Mouse (Mus musculus) intestine, embryonic 16.5 days (tissue): ENCODE data around the gene Gm5108. TPM values are rescaled to one million over a fixed set of nuclear protein-coding genes. Genes with fewer than 3 reads are reported as not detected.

ENCODE experiments used
- ATAC-seq: fragments of 200-750 bp; cut with Nextera tagmentation; 2 replicates; pipeline ENCODE4 v1.8.0; 2017; ENCODE audit warnings: moderate TSS enrichment, moderate library complexity
- H3K27ac ChIP-seq: fragments of 300-500 bp; sonication (generic); 2 replicates; pipeline ENCODE4 v1.5.1; 2014; ENCODE audit warnings: mild to moderate bottlenecking, low read length
- H3K27me3 ChIP-seq: fragments of 300-500 bp; sonication (generic); replicated peaks from 2 replicates; pipeline ENCODE4 v1.6.1; 2014; ENCODE audit warnings: low read length, control low read depth, mixed read lengths; ENCODE audit not compliant: control insufficient read depth, insufficient read depth
- H3K36me3 ChIP-seq: fragments of 300-500 bp; sonication (generic); 2 replicates; pipeline ENCODE4 v1.6.1; 2014; ENCODE audit warnings: low read length, control low read depth; ENCODE audit not compliant: control insufficient read depth, insufficient read depth
- H3K4me1 ChIP-seq: fragments of 300-500 bp; sonication (generic); 2 replicates; pipeline ENCODE4 v1.6.1; 2014; ENCODE audit warnings: low read length, control low read depth, mixed read lengths; ENCODE audit not compliant: control insufficient read depth, insufficient read depth
- H3K4me2 ChIP-seq: fragments of 300-500 bp; sonication (generic); 2 replicates; pipeline ENCODE4 v1.6.1; 2014; ENCODE audit warnings: low read depth, low read length, control low read depth
- H3K4me3 ChIP-seq: fragments of 300-500 bp; sonication (generic); 2 replicates; pipeline ENCODE4 v1.5.1; 2014; ENCODE audit warnings: mild to moderate bottlenecking, low read length
- H3K9ac ChIP-seq: fragments of 300-500 bp; sonication (generic); 2 replicates; pipeline ENCODE4 v1.6.1; 2014; ENCODE audit warnings: low read depth, low read length
- H3K9me3 ChIP-seq: fragments of 300-500 bp; sonication (generic); 2 replicates; pipeline ENCODE4 v1.6.1; 2016; ENCODE audit warnings: low read length, control low read depth; ENCODE audit not compliant: control insufficient read depth
- WGBS: fragments of 180-500 bp; shearing (Covaris S2); extraction: QIAGEN DNeasy Blood & Tissue Kit; methylation state at CpG from one replicate; pipeline ENCODE4 v1.1.7; 2014; 5-methylcytosine and 5-hydroxymethylcytosine counted together
- polyA plus RNA-seq: library from polyadenylated mRNA; unstranded; fragments of >200 nt; fragmentation: Nextera tagmentation; extraction: Ambion mirVana; gene quantifications from 2 replicates; pipeline ENCODE4 v1.2.1, GENCODE M21; 2015

Gene Gm5108
- polyA plus RNA-seq, 1 experiment from 2014 or later, result not detected

- 79% methylated on average over 4 of the region's 4 CpGs for WGBS
- H3K36me3 ChIP-seq, result no peaks in the 10 kb centered on the region
- H3K9ac ChIP-seq, result no peak overlapping the region
- no peak overlapping the region for H3K27ac ChIP-seq
- H3K27me3 ChIP-seq, result no peaks in the 10 kb centered on the region
- H3K4me3 ChIP-seq, result no peak overlapping the region
- no peaks in the 10 kb centered on the region for H3K4me1 ChIP-seq
- no peak for ATAC-seq
- H3K4me2 ChIP-seq, result no peak overlapping the region
- H3K9me3 ChIP-seq, result no peaks in the 10 kb centered on the region
Observed at GRCm38 (mm10) chr5:67954097-67954496, 12.6 kb downstream of the Gm5108 start.

GRCm38 (mm10) chr5:67955486-67955885, 14.0 kb downstream of the Gm5108 start:
- Histone ChIP-seq H3K9me3 (no peaks in the 10 kb centered on the region), H3K4me3 (no peak overlapping the region), H3K36me3 (no peaks in the 10 kb centered on the region), H3K27ac (no peak overlapping the region), H3K4me1 (no peaks in the 10 kb centered on the region), H3K4me2 (no peak overlapping the region), H3K27me3 (no peaks in the 10 kb centered on the region), H3K9ac (no peak overlapping the region)
- ATAC-seq, result no peak
- WGBS, result 77% methylated on average over 7 of the region's 7 CpGs

- H3K4me2 ChIP-seq, result no peak overlapping the region
- H3K9ac ChIP-seq, result no peak overlapping the region
- no peak overlapping the region for H3K4me3 ChIP-seq
- H3K27ac ChIP-seq, result peak overlapping the region; percentile 4; the same call in 1 of the 2 replicates
- peak; percentile 94 for ATAC-seq
- H3K9me3 ChIP-seq, result no peaks in the 10 kb centered on the region
- no peaks in the 10 kb centered on the region for H3K27me3 ChIP-seq
- H3K4me1 ChIP-seq, result no peaks in the 10 kb centered on the region
- 67% methylated on average over 7 of the region's 7 CpGs for WGBS
- no peaks in the 10 kb centered on the region for H3K36me3 ChIP-seq
Observed at GRCm38 (mm10) chr5:67961708-67962629, 20.5 kb downstream of the Gm5108 start.

GRCm38 (mm10) chr5:67969536-67969935, 28.1 kb downstream of the Gm5108 start:
- H3K4me3 ChIP-seq, result no peak overlapping the region
- H3K9ac ChIP-seq, result no peak overlapping the region
- no peak overlapping the region for H3K27ac ChIP-seq
- H3K4me2 ChIP-seq, result no peak overlapping the region
- WGBS, result 79% methylated on average over 7 of the region's 7 CpGs
- no peak for ATAC-seq
- no peaks in the 10 kb centered on the region for H3K36me3 ChIP-seq
- H3K9me3 ChIP-seq, result no peaks in the 10 kb centered on the region
- no peaks in the 10 kb centered on the region for H3K4me1 ChIP-seq
- no peaks in the 10 kb centered on the region for H3K27me3 ChIP-seq

GRCm38 (mm10) chr5:67981946-67982526, 40.6 kb downstream of the Gm5108 start:
- WGBS, result 62% methylated on average over 3 of the region's 3 CpGs
- no peak overlapping the region for H3K4me3 ChIP-seq
- no peak for ATAC-seq

GRCm38 (mm10) chr5:67990426-67990825, 49.0 kb downstream of the Gm5108 start:
- Histone ChIP-seq H3K27ac (no peak overlapping the region), H3K36me3 (no peaks in the 10 kb centered on the region), H3K9me3 (no peaks in the 10 kb centered on the region), H3K27me3 (no peaks in the 10 kb centered on the region), H3K9ac (no peak overlapping the region), H3K4me2 (no peak overlapping the region), H3K4me3 (no peak overlapping the region), H3K4me1 (no peaks in the 10 kb centered on the region)
- peak; percentile 84 for ATAC-seq

More at GRCm38 (mm10) chr5:67981946-67982526, 40.6 kb downstream of the Gm5108 start:
- Histone ChIP-seq H3K9me3 (no peaks in the 10 kb centered on the region), H3K27me3 (no peaks in the 10 kb centered on the region), H3K36me3 (no peaks in the 10 kb centered on the region), H3K4me2 (no peak overlapping the region), H3K4me1 (no peaks in the 10 kb centered on the region), H3K27ac (no peak overlapping the region), H3K9ac (no peak overlapping the region)

GRCm38 (mm10) chr5:68002611-68003010, 61.1 kb downstream of the Gm5108 start:
- Histone ChIP-seq H3K36me3 (no peaks in the 10 kb centered on the region), H3K4me2 (no peak overlapping the region), H3K4me3 (no peak overlapping the region), H3K27me3 (no peaks in the 10 kb centered on the region), H3K9me3 (no peaks in the 10 kb centered on the region), H3K9ac (no peak overlapping the region), H3K4me1 (peaks cover 4% of the 10 kb centered on the region; the same call in 1 of the 2 replicates), H3K27ac (no peak overlapping the region)
- ATAC-seq, result no peak
- 94% methylated on average over 6 of the region's 6 CpGs for WGBS

- Histone ChIP-seq H3K27me3 (no peaks in the 10 kb centered on the region), H3K36me3 (no peaks in the 10 kb centered on the region), H3K4me2 (no peak overlapping the region), H3K9me3 (no peaks in the 10 kb centered on the region), H3K9ac (no peak overlapping the region), H3K4me3 (no peak overlapping the region), H3K27ac (no peak overlapping the region), H3K4me1 (peaks cover 4% of the 10 kb centered on the region; the same call in 1 of the 2 replicates)
- 62% methylated on average over 2 of the region's 2 CpGs for WGBS
- ATAC-seq, result no peak
Observed at GRCm38 (mm10) chr5:68003904-68004303, 62.4 kb downstream of the Gm5108 start.

- Histone ChIP-seq H3K4me1 (peaks cover 4% of the 10 kb centered on the region; the same call in 1 of the 2 replicates), H3K27me3 (no peaks in the 10 kb centered on the region), H3K4me2 (no peak overlapping the region), H3K9me3 (no peaks in the 10 kb centered on the region), H3K36me3 (no peaks in the 10 kb centered on the region), H3K27ac (peak overlapping the region; percentile 18; the same call in 1 of the 2 replicates), H3K4me3 (no peak overlapping the region), H3K9ac (no peak overlapping the region)
- 64% methylated on average over 2 of the region's 2 CpGs for WGBS
- peak; percentile 96 for ATAC-seq
Observed at GRCm38 (mm10) chr5:68004419-68004818, 63.0 kb downstream of the Gm5108 start.
